Mouse (Mus musculus) liver, embryonic 14.5 days (tissue): ENCODE results near the gene 4930558K02Rik. TPM values are rescaled to one million over a fixed set of nuclear protein-coding genes. Genes with fewer than 3 reads are reported as not detected.

Experiments used
- ATAC-seq: fragments of 200-750 bp; cut with Nextera tagmentation; 2 replicates; pipeline ENCODE4 v1.8.0; 2017; ENCODE audit warnings: moderate number of reproducible peaks, mild to moderate bottlenecking, moderate library complexity; ENCODE audit not compliant: insufficient read depth
- DNase-seq, 3 experiments: peaks; one replicate each; pipeline ENCODE4 v3.0.0-alpha.2; 2012 to 2013; ENCODE audit warnings: low read depth in 3 of 3, low spot score in 3 of 3
- H3K27ac ChIP-seq: fragments of 300-500 bp; sonication (generic); 2 replicates; pipeline ENCODE4 v1.5.1; 2014; ENCODE audit warnings: moderate library complexity, mild to moderate bottlenecking, control low read depth, inconsistent platforms
- H3K27me3 ChIP-seq: fragments of 300-500 bp; sonication (generic); 2 replicates; pipeline ENCODE4 v1.6.1; 2014; ENCODE audit warnings: mild to moderate bottlenecking, low read length, moderate library complexity; ENCODE audit not compliant: control insufficient read depth, insufficient read depth
- H3K36me3 ChIP-seq: fragments of 300-500 bp; sonication (generic); replicated peaks from 2 replicates; pipeline ENCODE4 v1.6.1; 2014; ENCODE audit warnings: low read depth; ENCODE audit not compliant: control insufficient read depth, insufficient read depth
- H3K4me1 ChIP-seq, 2 experiments: fragments of 200-500 bp in 1 of 2; fragments of 300-500 bp in 1 of 2; sonication (generic) in 1 of 2; replicated peaks; 2 replicates each; pipeline ENCODE4 v1.6.1; 2012 to 2014; ENCODE audit warnings: antibody characterized with exemption in 1 of 2, inconsistent platforms in 1 of 2, low read length in 1 of 2; ENCODE audit not compliant: control insufficient read depth in 2 of 2, insufficient read depth in 2 of 2
- H3K4me2 ChIP-seq: fragments of 300-500 bp; sonication (generic); 2 replicates; pipeline ENCODE4 v1.6.1; 2014; ENCODE audit warnings: low read depth, mild to moderate bottlenecking, control low read depth, moderate library complexity
- H3K4me3 ChIP-seq, 2 experiments: fragments of 200-500 bp in 1 of 2; fragments of 300-500 bp in 1 of 2; sonication (generic) in 1 of 2; 2 replicates each; pipeline ENCODE4 v1.5.1; 2012 to 2014; ENCODE audit warnings: low read depth in 2 of 2, low read length in 2 of 2, mild to moderate bottlenecking in 2 of 2, control low read depth in 1 of 2, inconsistent platforms in 1 of 2, moderate library complexity in 1 of 2; ENCODE audit not compliant: insufficient read depth in 1 of 2
- H3K9ac ChIP-seq: fragments of 300-500 bp; sonication (generic); replicated peaks from 2 replicates; pipeline ENCODE4 v1.6.1; 2014; ENCODE audit warnings: mild to moderate bottlenecking, control low read depth, moderate library complexity
- H3K9me3 ChIP-seq: fragments of 300-500 bp; sonication (generic); 2 replicates; pipeline ENCODE4 v1.6.1; 2016; ENCODE audit warnings: low read length, mixed read lengths; ENCODE audit not compliant: control insufficient read depth
- CTCF ChIP-seq: IDR thresholded peaks from 2 replicates; pipeline ENCODE4 v1.5.1; 2016; ENCODE audit warnings: antibody characterized with exemption, low read depth, control low read depth
- EP300 ChIP-seq: IDR thresholded peaks from 2 replicates; pipeline ENCODE4 v1.6.1; 2016; ENCODE audit warnings: antibody characterized with exemption, low read depth
- WGBS: fragments of 180-500 bp; shearing (Covaris S2); extraction: QIAGEN DNeasy Blood & Tissue Kit; methylation state at CpG from one replicate; pipeline ENCODE4 v1.1.7; 2014; ENCODE audit not compliant: insufficient replicate concordance; 5-methylcytosine and 5-hydroxymethylcytosine counted together
- polyA plus RNA-seq, 2 experiments: library from polyadenylated mRNA; depleted of rRNA in 1 of 2; stranded (reverse) in 1 of 2; unstranded in 1 of 2; fragments of >200 nt; fragmentation: Nextera tagmentation in 1 of 2; extraction: Ambion mirVana in 1 of 2; gene quantifications; 2 replicates each; pipeline versions ENCODE4 v1.2.1 to v1.2.3; 2012 to 2014

4930558K02Rik gene
- polyA plus RNA-seq, 2 experiments, result not detected

DNA sequence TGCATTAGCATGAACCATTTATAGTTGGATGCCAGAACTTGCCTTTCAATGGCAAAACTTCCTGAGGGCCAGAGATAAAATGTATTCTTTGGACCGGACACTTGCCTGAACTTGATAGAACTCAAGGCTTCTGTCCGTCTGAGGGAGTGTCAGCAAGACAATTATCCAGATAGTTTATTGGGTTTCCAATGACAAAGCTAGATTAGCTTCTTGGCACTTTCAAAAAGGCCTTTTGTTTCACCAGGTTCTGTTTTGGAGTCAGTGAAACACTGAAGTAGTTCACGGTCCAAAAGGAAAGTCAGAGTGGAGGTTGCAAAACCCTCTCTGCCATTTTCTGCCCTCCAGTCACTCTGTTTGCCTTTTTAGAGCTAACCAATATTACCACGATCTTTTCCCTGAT, 48.1 kb downstream of the 4930558K02Rik start:
- Histone ChIP-seq H3K27me3 (no peaks in the 10 kb centered on the region), H3K4me3 (no peak overlapping the region), H3K9ac (no peak overlapping the region), H3K4me1 (no peaks in the 10 kb centered on the region), H3K4me2 (no peak overlapping the region), H3K36me3 (no peaks in the 10 kb centered on the region), H3K27ac (no peak overlapping the region), H3K9me3 (no peaks in the 10 kb centered on the region)
- WGBS, result 51% methylated on average over 4 of the region's 4 CpGs
- DNase-seq (no peak), ATAC-seq (no peak)
- TF ChIP-seq EP300 (no peak), CTCF (no peak)

GRCm38 (mm10) chr1:161927976-161928375, 51.5 kb downstream of the 4930558K02Rik start:
- WGBS, result 71% methylated on average over 2 of the region's 2 CpGs
- H3K4me3 ChIP-seq, result no peak overlapping the region
- ATAC-seq (no peak), DNase-seq (no peak)
- TF ChIP-seq CTCF, result no peak
- TF ChIP-seq EP300, result no peak
- no peaks in the 10 kb centered on the region for H3K4me1 ChIP-seq
- no peak overlapping the region for H3K27ac ChIP-seq
- no peak overlapping the region for H3K4me2 ChIP-seq
- H3K9me3 ChIP-seq, result no peaks in the 10 kb centered on the region
- H3K9ac ChIP-seq, result no peak overlapping the region
- H3K36me3 ChIP-seq, result no peaks in the 10 kb centered on the region
- no peaks in the 10 kb centered on the region for H3K27me3 ChIP-seq

- peaks cover 0 to 4% of the 10 kb centered on the region in 2 experiments; a peak in 1 of 4 replicates for H3K4me1 ChIP-seq
- no peak overlapping the region for H3K27ac ChIP-seq
- H3K36me3 ChIP-seq, result no peaks in the 10 kb centered on the region
- no peaks in the 10 kb centered on the region for H3K9me3 ChIP-seq
- H3K9ac ChIP-seq, result no peak overlapping the region
- TF ChIP-seq EP300, result no peak
- TF ChIP-seq CTCF, result no peak
- no peak for DNase-seq
- H3K27me3 ChIP-seq, result no peaks in the 10 kb centered on the region
- 78% methylated on average over 13 of the region's 13 CpGs for WGBS
- H3K4me2 ChIP-seq, result no peak overlapping the region
- no peak overlapping the region for H3K4me3 ChIP-seq
- no peak for ATAC-seq
Measured at GRCm38 (mm10) chr1:161925281-161925805, 54.1 kb downstream of the 4930558K02Rik start.

DNA sequence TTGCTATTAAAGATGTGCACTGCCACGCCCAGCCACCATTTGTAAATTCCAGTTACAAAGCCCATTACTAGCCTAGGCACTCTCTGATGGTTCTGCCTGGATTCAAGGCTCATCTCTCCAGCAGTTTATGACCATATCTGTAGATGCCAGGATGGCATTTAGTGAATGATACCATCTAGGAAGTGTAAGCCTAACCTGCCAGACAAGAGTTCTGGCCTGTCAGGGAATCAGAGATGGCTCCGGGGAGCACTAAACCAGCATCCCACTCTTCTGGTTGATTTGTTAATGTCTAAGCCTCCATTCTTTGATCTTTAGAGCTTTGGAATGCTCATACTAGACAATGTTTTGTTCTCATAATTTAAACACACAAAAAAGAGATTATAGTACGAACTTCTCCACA, 55.1 kb downstream of the 4930558K02Rik start:
- Histone ChIP-seq H3K27me3 (no peaks in the 10 kb centered on the region), H3K27ac (no peak overlapping the region), H3K9me3 (no peaks in the 10 kb centered on the region), H3K4me3 (no peak overlapping the region), H3K4me1 (peaks cover 0 to 4% of the 10 kb centered on the region in 2 experiments; a peak in 1 of 4 replicates), H3K36me3 (no peaks in the 10 kb centered on the region), H3K9ac (no peak overlapping the region), H3K4me2 (no peak overlapping the region)
- WGBS, result 72% methylated on average over 3 of the region's 3 CpGs
- ATAC-seq (no peak), DNase-seq (no peak)
- TF ChIP-seq EP300 (no peak), CTCF (no peak)

DNA sequence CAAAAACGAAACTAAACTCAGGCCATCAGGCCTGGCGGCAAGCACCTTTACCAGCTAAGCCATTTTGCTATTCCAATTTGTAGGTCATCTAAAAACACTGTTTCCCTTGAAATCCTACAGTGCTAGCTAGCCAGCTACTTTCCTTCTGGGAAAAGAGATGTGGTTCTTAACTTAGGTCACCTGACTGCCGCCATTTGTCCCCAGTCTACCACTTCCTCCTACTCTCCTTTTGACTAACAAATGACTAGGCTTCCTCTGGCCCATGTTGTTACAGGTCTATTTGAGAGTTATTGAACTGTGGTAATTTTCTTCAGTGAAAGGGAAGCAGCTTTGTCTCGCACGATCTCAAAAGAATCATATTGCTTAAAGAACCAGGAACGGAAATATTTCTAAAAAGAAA, 57.5 kb downstream of the 4930558K02Rik start:
- Histone ChIP-seq H3K9me3 (no peaks in the 10 kb centered on the region), H3K9ac (no peak overlapping the region), H3K36me3 (no peaks in the 10 kb centered on the region), H3K27me3 (no peaks in the 10 kb centered on the region), H3K4me3 (no peak overlapping the region), H3K4me1 (peaks cover 0 to 4% of the 10 kb centered on the region in 2 experiments; a peak in 1 of 4 replicates), H3K4me2 (no peak overlapping the region), H3K27ac (no peak overlapping the region)
- DNase-seq (no peak), ATAC-seq (no peak)
- 74% methylated on average over 6 of the region's 6 CpGs for WGBS
- no peak for TF ChIP-seq EP300
- TF ChIP-seq CTCF, result no peak
